Mouse (Mus musculus): ENCODE results near the gene Skil.
A peak's percentile ranks its signal among the peaks of the same experiment; 100 is the strongest.

- TF ChIP-seq MAX (IDR thresholded peaks at IDR 0.05; ENCODE audit: low read length): no peak
- TF ChIP-seq EP300 (IDR thresholded peaks at IDR 0.05; ENCODE audit: low read depth in 1 of 2, low read length in 2 of 2): peak; percentile 59 to 77
- TF ChIP-seq POLR2A (IDR thresholded peaks at IDR 0.05; ENCODE audit: control insufficient read depth in 1 of 2, insufficient read depth in 1 of 2, low read depth in 1 of 2, low read length in 2 of 2, poor library complexity in 1 of 2): no peak
- no peak for TF ChIP-seq CTCF (IDR thresholded peaks at IDR 0.05 in 2 of 3, conservative IDR thresholded peaks at IDR 0.05 in 1 of 3; ENCODE audit: control insufficient read depth in 1 of 3, insufficient read depth in 1 of 3, low read depth in 2 of 3, low read length in 3 of 3, poor library complexity in 1 of 3, severe bottlenecking in 1 of 3)
- TF ChIP-seq USF2 (IDR thresholded peaks at IDR 0.05; ENCODE audit: borderline replicate concordance in 1 of 2, insufficient read depth in 1 of 2, low read depth in 1 of 2, low read length in 2 of 2): no peak
Measured at GRCm38 (mm10) chr3:31093196-31093595, 1.7 kb upstream of the Skil start.
